Mouse (Mus musculus): ENCODE results near the gene Siah2. TPM values are rescaled to one million over a fixed set of nuclear protein-coding genes. Genes with fewer than 3 reads are reported as not detected.
A peak's percentile ranks its signal among the peaks of the same experiment; 100 is the strongest.

The Siah2 gene
- polyA plus RNA-seq, 1 experiment: 28.3 TPM

- H3K9me3 ChIP-seq: no peaks in the 10 kb centered on the region
- H3K36me3 ChIP-seq (replicated peaks; ENCODE audit: low read length): no peaks in the 10 kb centered on the region
- no peak overlapping the region for H3K4me3 ChIP-seq (replicated peaks)
- peaks cover 1% of the 10 kb centered on the region; the same call in 1 of the 2 replicates for H3K4me1 ChIP-seq
- peaks cover 5% of the 10 kb centered on the region for H3K27me3 ChIP-seq (replicated peaks)
- no peak for TF ChIP-seq FLI1 (IDR thresholded peaks at IDR 0.05; ENCODE audit: low read length)
- TF ChIP-seq GATA1 (IDR thresholded peaks at IDR 0.05; ENCODE audit: borderline replicate concordance, low read length): no peak
These were observed 41.9 kb downstream of the Siah2 start for GRCm38 (mm10) chr3:58650328-58650727.

- Histone ChIP-seq H3K4me3 (replicated peaks) (no peak overlapping the region), H3K4me1 (no peaks in the 10 kb centered on the region), H3K36me3 (replicated peaks; ENCODE audit: low read length) (no peaks in the 10 kb centered on the region), H3K27me3 (replicated peaks) (peaks cover 11% of the 10 kb centered on the region), H3K9me3 (no peaks in the 10 kb centered on the region)
- no peak for TF ChIP-seq FLI1 (IDR thresholded peaks at IDR 0.05; ENCODE audit: low read length)
- TF ChIP-seq GATA1 (IDR thresholded peaks at IDR 0.05; ENCODE audit: borderline replicate concordance, low read length): no peak
These were observed 45.0 kb downstream of the Siah2 start for GRCm38 (mm10) chr3:58647179-58647578.

GRCm38 (mm10) chr3:58646180-58646579 lies 46.0 kb downstream of the Siah2 start:
- TF ChIP-seq FLI1 (IDR thresholded peaks at IDR 0.05; ENCODE audit: low read length): no peak
- no peaks in the 10 kb centered on the region for H3K36me3 ChIP-seq (replicated peaks; ENCODE audit: low read length)
- peaks cover 11% of the 10 kb centered on the region for H3K27me3 ChIP-seq (replicated peaks)
- no peaks in the 10 kb centered on the region for H3K4me1 ChIP-seq
- H3K9me3 ChIP-seq: no peaks in the 10 kb centered on the region
- no peak overlapping the region for H3K4me3 ChIP-seq (replicated peaks)

DNA sequence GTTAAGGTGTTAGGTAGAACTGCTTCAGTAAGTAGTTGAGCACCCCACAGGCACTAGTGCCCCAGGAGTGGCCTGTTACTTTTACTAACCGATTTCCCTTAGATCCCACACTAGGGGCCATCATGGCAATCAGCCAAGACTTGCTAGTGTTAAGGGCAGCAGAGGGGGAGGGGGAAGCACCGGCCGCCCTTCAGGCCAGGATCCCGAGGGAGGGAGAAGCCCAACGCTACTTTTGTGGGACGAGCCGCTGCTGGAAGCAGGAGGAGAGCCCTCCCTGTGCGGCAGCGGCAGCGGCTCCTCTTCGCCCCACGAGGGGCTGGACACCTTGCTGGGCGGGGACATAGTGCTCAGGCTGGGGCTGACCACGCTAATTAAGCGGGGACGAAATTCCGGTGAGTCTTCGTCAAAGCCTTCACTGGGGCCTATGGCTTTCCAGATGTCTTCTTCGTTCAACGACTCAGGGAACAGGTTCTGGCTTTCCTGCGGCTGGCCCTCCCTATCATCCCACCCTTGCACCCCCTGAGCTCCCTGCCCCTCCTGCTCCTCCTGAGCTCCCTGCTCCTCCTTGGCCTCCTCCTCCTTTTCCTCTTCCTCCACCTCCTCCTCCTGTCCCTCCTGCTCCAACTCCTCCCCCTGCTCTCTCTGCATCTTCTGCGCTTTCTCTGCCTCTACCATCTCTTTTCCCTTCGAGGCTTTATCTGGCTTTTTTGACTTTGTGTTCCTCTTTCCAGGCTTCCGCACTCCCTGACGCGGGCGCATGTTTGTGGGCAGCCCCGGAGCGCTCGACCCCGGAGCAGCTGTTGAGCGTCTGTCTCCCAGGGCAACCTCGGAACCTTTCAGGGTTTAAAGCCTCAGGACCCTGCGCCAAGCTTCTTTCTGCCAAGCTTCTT lies 55.5 kb downstream of the Siah2 start, which contains the start of gene Erich6:
TSS of gene Erich6 (minus strand) at position 802 of the 890 bp plus-strand sequence.
- peaks cover 3% of the 10 kb centered on the region for H3K27me3 ChIP-seq (replicated peaks)
- H3K4me1 ChIP-seq: peaks cover 14% of the 10 kb centered on the region
- no peak for TF ChIP-seq GATA1 (IDR thresholded peaks at IDR 0.05; ENCODE audit: borderline replicate concordance, low read length)
- TF ChIP-seq FLI1 (IDR thresholded peaks at IDR 0.05; ENCODE audit: low read length): no peak
- H3K4me3 ChIP-seq (replicated peaks): peak within 1 kb of the TSS; percentile 93
- H3K36me3 ChIP-seq (replicated peaks; ENCODE audit: low read length): no peaks in the 10 kb centered on the region
- H3K9me3 ChIP-seq: peaks cover 8% of the 10 kb centered on the region

GRCm38 (mm10) chr3:58631693-58632092 lies 60.5 kb downstream of the Siah2 start:
- H3K4me1 ChIP-seq: peaks cover 7% of the 10 kb centered on the region
- H3K27me3 ChIP-seq (replicated peaks): peaks cover 4% of the 10 kb centered on the region
- TF ChIP-seq FLI1 (IDR thresholded peaks at IDR 0.05; ENCODE audit: low read length) (no peak), GATA1 (IDR thresholded peaks at IDR 0.05; ENCODE audit: borderline replicate concordance, low read length) (no peak)
- no peak overlapping the region for H3K4me3 ChIP-seq (replicated peaks)
- no peaks in the 10 kb centered on the region for H3K36me3 ChIP-seq (replicated peaks; ENCODE audit: low read length)
- no peaks in the 10 kb centered on the region for H3K9me3 ChIP-seq

DNA sequence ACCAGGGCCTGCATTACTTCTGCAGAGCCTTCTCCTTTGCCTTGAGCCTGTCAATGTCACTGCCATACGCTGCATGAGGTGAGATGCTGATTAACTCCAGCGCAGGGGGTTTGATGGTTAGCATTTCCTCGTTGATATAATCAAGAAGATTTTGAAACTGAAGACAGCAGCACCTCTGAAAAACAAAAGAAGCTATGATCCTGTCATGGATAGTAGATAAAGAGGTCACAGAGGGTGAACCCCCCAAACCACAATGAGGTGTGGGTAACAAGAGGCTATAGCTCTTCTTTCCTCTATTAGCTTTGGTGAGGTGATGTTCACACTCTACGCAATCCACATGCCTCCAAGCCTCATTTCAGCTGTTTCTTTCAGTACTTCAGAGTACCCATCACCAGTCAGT lies 67.2 kb downstream of the Siah2 start:
- Histone ChIP-seq H3K4me1 (no peaks in the 10 kb centered on the region), H3K36me3 (replicated peaks; ENCODE audit: low read length) (no peaks in the 10 kb centered on the region), H3K4me3 (replicated peaks) (no peak overlapping the region), H3K27me3 (replicated peaks) (peaks cover 4% of the 10 kb centered on the region), H3K9me3 (no peaks in the 10 kb centered on the region)
- TF ChIP-seq GATA1 (IDR thresholded peaks at IDR 0.05; ENCODE audit: borderline replicate concordance, low read length): no peak
- no peak for TF ChIP-seq FLI1 (IDR thresholded peaks at IDR 0.05; ENCODE audit: low read length)

Other genes with a start within 250 kb of the Siah2 start
- 0.65 and 3.2 TPM in 2 replicates for gene Eif2a, start 166.6 kb downstream of the Siah2 start, polyA plus RNA-seq (2012; ENCODE audit: insufficient read depth, low replicate concordance)
- 47.6 and 71.3 TPM in 2 replicates for gene Serp1, start 166.5 kb downstream of the Siah2 start, polyA plus RNA-seq (2012; ENCODE audit: insufficient read depth, low replicate concordance)
- 3.1 and 14.7 TPM in 2 replicates for gene Selenot, start 115.8 kb downstream of the Siah2 start, polyA plus RNA-seq (2012; ENCODE audit: insufficient read depth, low replicate concordance)
- gene Erich6, start 55.2 kb downstream of the Siah2 start, polyA plus RNA-seq (2012; ENCODE audit: insufficient read depth, low replicate concordance): not detected in 2 replicates
- gene Mindy4b-ps, start 129.9 kb upstream of the Siah2 start, polyA plus RNA-seq (2012; ENCODE audit: insufficient read depth, low replicate concordance): not detected in 2 replicates
- not detected in 2 replicates for gene Clrn1, start 192.9 kb upstream of the Siah2 start, polyA plus RNA-seq (2012; ENCODE audit: insufficient read depth, low replicate concordance)

Data from megakaryocyte, embryonic 14.5 days (primary cell).